Mouse (Mus musculus): Measurements from ENCODE around the gene Tbc1d14. TPM values are rescaled to one million over a fixed set of nuclear protein-coding genes. Genes with fewer than 3 reads are reported as not detected.

Tbc1d14 gene
- polyA plus RNA-seq, 1 experiment from 2014 or later = 54.8 TPM

DNA sequence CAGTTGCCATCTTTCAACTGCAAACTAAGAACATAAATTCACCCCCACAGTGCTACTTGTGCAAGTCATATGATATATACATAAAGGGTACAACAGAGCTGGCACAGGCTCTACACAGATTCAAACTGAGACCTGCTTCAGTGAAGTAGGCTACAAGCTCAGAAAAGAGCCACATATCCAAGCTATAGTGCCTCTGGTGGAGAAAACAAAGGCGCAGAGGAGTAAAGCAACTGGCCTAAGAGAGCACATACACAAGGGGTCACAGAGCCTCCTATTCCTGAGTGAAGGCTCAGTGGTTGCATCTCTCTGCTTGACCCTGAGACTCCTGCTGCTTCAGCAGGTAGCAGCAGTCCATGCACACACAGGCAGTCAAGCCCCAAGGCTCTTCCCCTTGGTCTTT, 112.0 kb downstream of the Tbc1d14 start:
- Histone ChIP-seq H3K4me1 (ENCODE audit: insufficient read depth, low read length) (peaks cover 25% of the 10 kb centered on the region), H3K9ac (replicated peaks; ENCODE audit: low read length) (no peak overlapping the region), H3K9me3 (ENCODE audit: low read length) (no peaks in the 10 kb centered on the region), H3K4me3 (ENCODE audit: low read length) (no peak overlapping the region), H3K27me3 (ENCODE audit: insufficient read depth, low read length) (peaks cover 10% of the 10 kb centered on the region; the same call in 1 of the 2 replicates), H3K4me2 (replicated peaks; ENCODE audit: low read depth, low read length) (no peak overlapping the region), H3K27ac (ENCODE audit: low read length) (no peak overlapping the region), H3K36me3 (ENCODE audit: insufficient read depth, low read length) (peaks cover 6% of the 10 kb centered on the region)
- WGBS = 79% methylated on average over 1 of the region's 1 CpGs
- ATAC-seq (ENCODE audit: low FRiP score, low TSS enrichment) = no peak

DNA sequence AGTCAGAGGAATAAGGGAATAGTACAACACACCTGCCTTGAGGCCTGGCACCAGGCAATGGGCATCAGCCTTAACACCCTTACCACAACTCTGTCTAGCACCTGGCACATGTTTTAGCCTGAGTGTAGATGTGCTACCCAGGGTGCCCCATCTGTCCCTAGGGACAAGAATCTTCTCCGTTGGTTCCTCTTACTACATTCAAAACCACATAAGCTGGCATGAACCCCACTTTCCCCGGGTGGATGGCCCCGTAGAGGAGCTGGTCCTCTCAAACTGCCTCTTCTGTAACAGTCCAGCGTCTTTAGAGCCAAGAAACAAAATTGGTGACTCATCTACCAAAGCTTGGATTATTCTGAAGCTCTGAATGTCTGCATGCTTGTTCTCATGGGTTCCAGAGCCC, 112.7 kb downstream of the Tbc1d14 start:
- ATAC-seq (ENCODE audit: low FRiP score, low TSS enrichment) = no peak
- Histone ChIP-seq H3K9me3 (ENCODE audit: low read length) (no peaks in the 10 kb centered on the region), H3K4me2 (replicated peaks; ENCODE audit: low read depth, low read length) (no peak overlapping the region), H3K27ac (ENCODE audit: low read length) (no peak overlapping the region), H3K36me3 (ENCODE audit: insufficient read depth, low read length) (peaks cover 8% of the 10 kb centered on the region), H3K9ac (replicated peaks; ENCODE audit: low read length) (no peak overlapping the region), H3K4me3 (ENCODE audit: low read length) (no peak overlapping the region), H3K27me3 (ENCODE audit: insufficient read depth, low read length) (peaks cover 8% of the 10 kb centered on the region; the same call in 1 of the 2 replicates), H3K4me1 (ENCODE audit: insufficient read depth, low read length) (peaks cover 25% of the 10 kb centered on the region)
- WGBS = 89% methylated on average over 4 of the region's 4 CpGs

DNA sequence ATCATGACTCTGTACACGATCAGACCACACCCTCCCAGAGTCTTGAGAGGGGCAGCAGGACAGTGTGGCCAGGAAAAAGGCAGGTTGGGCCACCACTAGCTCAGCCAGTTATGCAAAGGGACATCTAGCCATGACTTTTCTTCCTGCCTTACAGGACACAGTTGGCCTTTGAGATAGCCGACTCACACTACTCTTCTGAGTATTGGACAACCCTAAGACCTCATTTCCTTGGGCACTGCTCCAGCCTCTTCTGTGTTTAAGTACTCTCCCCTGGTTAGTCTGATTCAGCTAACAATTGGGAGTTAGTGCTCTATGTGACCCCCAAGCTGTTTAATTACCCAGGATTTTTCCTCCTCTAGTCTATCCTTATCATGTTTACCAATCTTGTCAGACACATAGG, 113.3 kb downstream of the Tbc1d14 start:
- no peak overlapping the region for H3K9ac ChIP-seq (replicated peaks; ENCODE audit: low read length)
- no peak overlapping the region for H3K27ac ChIP-seq (ENCODE audit: low read length)
- H3K27me3 ChIP-seq (ENCODE audit: insufficient read depth, low read length) = peaks cover under 1% of the 10 kb centered on the region; the same call in 1 of the 2 replicates
- no peak overlapping the region for H3K4me3 ChIP-seq (ENCODE audit: low read length)
- H3K4me1 ChIP-seq (ENCODE audit: insufficient read depth, low read length) = peaks cover 19% of the 10 kb centered on the region
- ATAC-seq (ENCODE audit: low FRiP score, low TSS enrichment) = no peak
- H3K4me2 ChIP-seq (replicated peaks; ENCODE audit: low read depth, low read length) = no peak overlapping the region
- peaks cover 8% of the 10 kb centered on the region for H3K36me3 ChIP-seq (ENCODE audit: insufficient read depth, low read length)
- no peaks in the 10 kb centered on the region for H3K9me3 ChIP-seq (ENCODE audit: low read length)
- WGBS = 80% methylated on average over 2 of the region's 2 CpGs

DNA sequence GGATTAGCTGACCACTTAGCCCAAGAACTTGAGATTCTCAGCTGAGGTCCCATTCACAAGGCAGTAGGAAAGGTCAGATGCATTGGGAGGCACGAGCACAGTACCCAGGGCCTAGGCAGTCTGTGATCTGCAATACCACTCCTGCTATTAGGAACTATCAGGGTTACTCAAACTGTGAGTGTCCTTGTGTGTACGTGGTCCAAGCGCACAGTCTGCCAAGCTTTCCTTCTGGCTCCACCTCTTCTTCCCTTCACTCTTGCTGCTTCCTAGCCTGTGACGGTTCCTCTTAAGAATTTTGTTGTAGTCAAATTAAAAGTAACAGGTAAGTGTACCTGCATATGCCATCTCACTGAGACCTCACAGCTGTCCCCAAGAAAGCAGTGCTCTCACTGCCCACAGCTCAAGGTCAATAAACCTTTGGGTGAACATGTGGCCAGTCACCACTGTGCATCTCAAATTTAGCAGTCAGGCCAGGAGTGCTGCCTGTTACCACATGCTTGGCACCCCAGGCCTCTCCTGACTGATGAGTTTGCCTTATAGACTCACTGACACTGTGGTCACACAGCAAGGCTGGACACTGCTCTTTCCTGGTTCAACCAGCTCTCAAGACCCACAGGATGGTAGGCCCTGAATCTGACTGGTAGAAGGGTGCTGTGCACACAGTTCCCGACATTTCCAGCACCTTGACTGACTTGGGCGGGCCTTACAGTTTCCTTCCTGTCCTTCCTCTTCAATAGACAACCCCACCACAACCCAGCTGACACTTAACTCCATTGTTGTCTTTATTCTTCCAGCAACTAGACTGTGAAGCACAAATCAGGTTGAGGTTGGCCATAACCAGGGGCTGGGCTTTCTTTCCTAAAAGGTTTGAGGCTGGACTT, 114.3 kb downstream of the Tbc1d14 start:
- Histone ChIP-seq H3K4me1 (ENCODE audit: insufficient read depth, low read length) (peaks cover 18% of the 10 kb centered on the region), H3K27ac (ENCODE audit: low read length) (no peak overlapping the region), H3K27me3 (ENCODE audit: insufficient read depth, low read length) (no peaks in the 10 kb centered on the region), H3K9me3 (ENCODE audit: low read length) (no peaks in the 10 kb centered on the region), H3K36me3 (ENCODE audit: insufficient read depth, low read length) (peaks cover 13% of the 10 kb centered on the region), H3K4me3 (ENCODE audit: low read length) (no peak overlapping the region), H3K4me2 (replicated peaks; ENCODE audit: low read depth, low read length) (no peak overlapping the region), H3K9ac (replicated peaks; ENCODE audit: low read length) (no peak overlapping the region)
- WGBS = 84% methylated on average over 6 of the region's 6 CpGs
- ATAC-seq (ENCODE audit: low FRiP score, low TSS enrichment) = no peak

DNA sequence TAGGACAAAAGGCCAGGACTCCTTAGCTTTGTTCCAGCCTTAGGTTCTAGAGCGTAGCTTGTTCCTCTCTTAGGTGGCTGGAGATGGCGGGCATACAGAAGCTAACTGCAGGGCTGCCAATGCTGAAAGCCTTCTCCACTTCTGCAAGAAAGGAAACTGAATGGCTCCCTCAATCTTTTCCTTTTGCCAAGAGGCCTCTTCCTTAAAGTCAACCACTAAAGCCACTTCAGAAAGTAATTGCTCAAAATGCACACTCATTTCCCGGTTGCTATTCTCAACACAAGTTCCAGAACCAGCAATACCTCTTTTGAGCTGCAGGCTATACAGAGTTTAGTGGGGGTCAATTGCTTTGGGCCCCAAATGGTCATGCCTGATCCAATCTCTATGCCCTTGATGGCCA, 115.6 kb downstream of the Tbc1d14 start:
- H3K4me2 ChIP-seq (replicated peaks; ENCODE audit: low read depth, low read length) = no peak overlapping the region
- H3K4me1 ChIP-seq (ENCODE audit: insufficient read depth, low read length) = peaks cover 10% of the 10 kb centered on the region
- H3K9me3 ChIP-seq (ENCODE audit: low read length) = no peaks in the 10 kb centered on the region
- H3K27ac ChIP-seq (ENCODE audit: low read length) = no peak overlapping the region
- peaks cover 23% of the 10 kb centered on the region for H3K36me3 ChIP-seq (ENCODE audit: insufficient read depth, low read length)
- H3K9ac ChIP-seq (replicated peaks; ENCODE audit: low read length) = no peak overlapping the region
- no peaks in the 10 kb centered on the region for H3K27me3 ChIP-seq (ENCODE audit: insufficient read depth, low read length)
- ATAC-seq (ENCODE audit: low FRiP score, low TSS enrichment) = no peak
- WGBS = 93% methylated on average over 3 of the region's 3 CpGs
- H3K4me3 ChIP-seq (ENCODE audit: low read length) = no peak overlapping the region

DNA sequence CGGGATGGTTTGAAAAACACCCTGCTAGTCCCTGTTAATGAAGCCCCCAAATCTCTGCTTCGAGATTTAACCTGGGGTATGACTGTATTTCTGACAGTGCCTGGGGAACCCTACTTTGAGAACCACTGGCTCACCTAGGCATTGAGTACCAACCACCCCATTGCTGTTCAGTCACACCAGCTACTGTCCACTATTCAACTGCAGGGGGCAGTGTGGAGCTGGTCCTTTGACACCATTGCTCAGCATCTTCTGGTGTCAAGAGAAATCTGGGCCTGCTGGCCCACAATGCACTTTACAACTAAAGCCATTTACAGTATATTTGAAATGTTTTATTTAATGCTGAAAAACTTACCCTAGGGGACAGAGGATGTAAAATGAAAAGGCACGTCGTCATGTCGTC, 118.8 kb downstream of the Tbc1d14 start:
- no peak overlapping the region for H3K27ac ChIP-seq (ENCODE audit: low read length)
- no peak overlapping the region for H3K4me2 ChIP-seq (replicated peaks; ENCODE audit: low read depth, low read length)
- H3K9me3 ChIP-seq (ENCODE audit: low read length) = no peaks in the 10 kb centered on the region
- 88% methylated on average over 5 of the region's 5 CpGs for WGBS
- ATAC-seq (ENCODE audit: low FRiP score, low TSS enrichment) = peak; percentile 59; the same call in 1 of the 2 replicates
- peaks cover 55% of the 10 kb centered on the region for H3K36me3 ChIP-seq (ENCODE audit: insufficient read depth, low read length)
- no peaks in the 10 kb centered on the region for H3K4me1 ChIP-seq (ENCODE audit: insufficient read depth, low read length)
- no peak overlapping the region for H3K4me3 ChIP-seq (ENCODE audit: low read length)
- no peak overlapping the region for H3K9ac ChIP-seq (replicated peaks; ENCODE audit: low read length)
- H3K27me3 ChIP-seq (ENCODE audit: insufficient read depth, low read length) = no peaks in the 10 kb centered on the region

DNA sequence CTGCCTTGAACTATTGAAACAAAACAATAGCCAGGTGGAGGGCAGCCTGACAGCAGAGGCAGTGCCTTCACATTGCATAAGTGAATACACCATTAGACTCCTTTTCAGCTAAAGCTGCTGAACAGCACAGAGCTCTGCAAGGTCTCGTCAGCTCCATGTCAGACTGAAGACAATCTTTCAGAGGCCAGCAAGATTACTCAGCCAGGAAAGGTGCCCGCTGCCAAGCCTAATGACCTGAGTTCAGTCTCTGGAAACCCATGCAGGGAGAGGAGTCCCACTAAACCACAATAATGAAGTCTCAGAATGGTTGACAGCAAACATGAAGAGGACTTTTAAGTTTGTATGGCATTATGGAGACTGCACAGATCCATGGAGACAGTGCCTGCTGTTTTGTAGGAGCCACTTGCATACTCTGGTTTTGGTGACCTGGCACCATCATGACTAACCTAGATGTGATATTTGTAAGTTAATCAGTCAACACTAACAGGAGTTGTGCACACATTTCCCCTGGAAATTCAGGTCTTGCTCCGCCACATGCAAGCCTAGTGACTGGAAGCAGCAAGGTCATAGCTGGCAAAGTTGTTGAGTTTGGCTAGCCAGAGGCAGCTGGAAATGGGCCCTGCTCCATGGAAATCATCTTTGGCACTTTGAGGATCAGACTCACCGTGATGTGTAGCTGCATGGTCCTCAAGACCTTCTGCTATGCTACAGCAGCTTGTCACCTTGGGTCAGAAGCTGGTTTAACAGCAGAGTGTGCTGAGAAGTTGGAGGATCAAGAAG, 120.0 kb downstream of the Tbc1d14 start:
- Histone ChIP-seq H3K9ac (replicated peaks; ENCODE audit: low read length) (no peak overlapping the region), H3K36me3 (ENCODE audit: insufficient read depth, low read length) (peaks cover 55% of the 10 kb centered on the region), H3K4me3 (ENCODE audit: low read length) (no peak overlapping the region), H3K4me2 (replicated peaks; ENCODE audit: low read depth, low read length) (no peak overlapping the region), H3K9me3 (ENCODE audit: low read length) (no peaks in the 10 kb centered on the region), H3K27me3 (ENCODE audit: insufficient read depth, low read length) (no peaks in the 10 kb centered on the region), H3K4me1 (ENCODE audit: insufficient read depth, low read length) (no peaks in the 10 kb centered on the region), H3K27ac (ENCODE audit: low read length) (no peak overlapping the region)
- WGBS = 91% methylated on average over 4 of the region's 4 CpGs
- ATAC-seq (ENCODE audit: low FRiP score, low TSS enrichment) = no peak

DNA sequence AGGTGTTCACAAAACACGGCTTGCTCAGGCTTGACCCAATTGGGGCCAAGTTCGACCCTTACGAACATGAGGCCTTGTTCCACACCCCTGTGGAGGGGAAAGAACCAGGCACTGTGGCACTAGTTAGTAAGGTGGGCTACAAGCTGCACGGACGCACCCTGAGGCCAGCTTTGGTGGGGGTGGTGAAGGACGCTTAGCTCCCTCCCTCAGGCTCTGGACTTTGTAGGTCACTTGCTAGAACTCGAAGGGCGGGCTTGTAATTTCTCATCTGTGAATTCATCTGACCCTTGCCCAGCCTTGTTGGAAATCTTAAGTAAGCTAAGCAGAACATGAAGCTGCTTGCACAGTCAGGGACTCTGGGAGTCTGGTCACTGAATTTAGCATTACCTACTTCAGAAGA, 121.9 kb downstream of the Tbc1d14 start:
- 93% methylated on average over 8 of the region's 8 CpGs for WGBS
- Histone ChIP-seq H3K36me3 (ENCODE audit: insufficient read depth, low read length) (peaks cover 50% of the 10 kb centered on the region), H3K27me3 (ENCODE audit: insufficient read depth, low read length) (no peaks in the 10 kb centered on the region), H3K4me3 (ENCODE audit: low read length) (no peak overlapping the region), H3K27ac (ENCODE audit: low read length) (no peak overlapping the region), H3K9ac (replicated peaks; ENCODE audit: low read length) (no peak overlapping the region), H3K4me1 (ENCODE audit: insufficient read depth, low read length) (peaks cover 3% of the 10 kb centered on the region), H3K9me3 (ENCODE audit: low read length) (no peaks in the 10 kb centered on the region), H3K4me2 (replicated peaks; ENCODE audit: low read depth, low read length) (no peak overlapping the region)
- ATAC-seq (ENCODE audit: low FRiP score, low TSS enrichment) = peak; percentile 54; the same call in 1 of the 2 replicates

DNA sequence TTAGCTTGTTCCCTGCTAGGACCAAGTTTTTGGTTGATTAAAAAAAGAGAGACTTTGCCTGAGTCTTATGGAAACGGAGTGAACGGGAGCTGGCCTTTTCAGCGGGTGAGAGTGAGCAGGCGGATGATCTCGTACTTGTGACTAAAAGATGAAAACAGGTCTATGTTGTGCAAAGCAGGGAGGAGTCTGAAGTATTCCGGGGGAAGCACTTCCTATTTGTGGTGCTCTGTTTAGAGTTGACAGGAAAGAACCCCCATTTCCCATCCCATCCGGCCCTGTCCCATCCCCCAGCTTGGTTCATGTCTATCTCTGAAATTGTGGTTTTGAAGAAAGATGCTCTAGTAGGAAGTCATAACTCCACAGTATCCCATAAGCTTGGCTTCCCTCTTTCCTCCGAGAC, 127.2 kb downstream of the Tbc1d14 start:
- peak overlapping the region; percentile 90 for H3K4me3 ChIP-seq (ENCODE audit: low read length)
- H3K4me1 ChIP-seq (ENCODE audit: insufficient read depth, low read length) = peaks cover 23% of the 10 kb centered on the region
- peaks cover 16% of the 10 kb centered on the region for H3K36me3 ChIP-seq (ENCODE audit: insufficient read depth, low read length)
- no peaks in the 10 kb centered on the region for H3K27me3 ChIP-seq (ENCODE audit: insufficient read depth, low read length)
- no peaks in the 10 kb centered on the region for H3K9me3 ChIP-seq (ENCODE audit: low read length)
- ATAC-seq (ENCODE audit: low FRiP score, low TSS enrichment) = no peak
- 23% methylated on average over 8 of the region's 8 CpGs for WGBS
- H3K9ac ChIP-seq (replicated peaks; ENCODE audit: low read length) = peak overlapping the region; percentile 85
- peak overlapping the region; percentile 96 for H3K4me2 ChIP-seq (replicated peaks; ENCODE audit: low read depth, low read length)
- H3K27ac ChIP-seq (ENCODE audit: low read length) = no peak overlapping the region; the same call in 1 of the 2 replicates
